Mouse (Mus musculus) intestine, embryonic 14.5 days (tissue): Measurements from ENCODE around the gene Ddah1. TPM values are rescaled to one million over a fixed set of nuclear protein-coding genes. Genes with fewer than 3 reads are reported as not detected.

Experiments
- ATAC-seq: fragments of 200-750 bp; cut with Nextera tagmentation; replicated peaks from 2 replicates; pipeline ENCODE4 v1.8.0; 2017; ENCODE audit warnings: low read depth, moderate number of reproducible peaks, moderate TSS enrichment, moderate library complexity; ENCODE audit not compliant: low FRiP score, low TSS enrichment
- DNase-seq: peaks from one replicate; pipeline ENCODE4 v3.0.0-alpha.2; 2018; ENCODE audit warnings: low spot score
- H3K27ac ChIP-seq: fragments of 300-500 bp; sonication (generic); 2 replicates; pipeline ENCODE4 v1.5.1; 2014; ENCODE audit warnings: low read depth, mild to moderate bottlenecking, control low read depth
- H3K27me3 ChIP-seq: fragments of 300-500 bp; sonication (generic); replicated peaks from 2 replicates; pipeline ENCODE4 v1.6.1; 2014; ENCODE audit warnings: low read length, control low read depth; ENCODE audit not compliant: control insufficient read depth, insufficient read depth
- H3K36me3 ChIP-seq: fragments of 300-500 bp; sonication (generic); 2 replicates; pipeline ENCODE4 v1.6.1; 2014; ENCODE audit warnings: low read length, control low read depth; ENCODE audit not compliant: control insufficient read depth, insufficient read depth
- H3K4me1 ChIP-seq: fragments of 300-500 bp; sonication (generic); replicated peaks from 2 replicates; pipeline ENCODE4 v1.6.1; 2014; ENCODE audit warnings: low read length, control low read depth, mixed read lengths; ENCODE audit not compliant: control insufficient read depth, insufficient read depth
- H3K4me2 ChIP-seq: fragments of 300-500 bp; sonication (generic); 2 replicates; pipeline ENCODE4 v1.6.1; 2014; ENCODE audit warnings: low read length
- H3K4me3 ChIP-seq: fragments of 300-500 bp; sonication (generic); 2 replicates; pipeline ENCODE4 v1.5.1; 2014; ENCODE audit warnings: low read depth, low read length, control low read depth, mixed read lengths
- H3K9ac ChIP-seq: fragments of 300-500 bp; sonication (generic); 2 replicates; pipeline ENCODE4 v1.6.1; 2014; ENCODE audit warnings: mild to moderate bottlenecking, low read length
- H3K9me3 ChIP-seq: fragments of 300-500 bp; sonication (generic); 2 replicates; pipeline ENCODE4 v1.6.1; 2016; ENCODE audit warnings: low read length, control low read depth; ENCODE audit not compliant: control insufficient read depth
- WGBS: fragments of 180-500 bp; shearing (Covaris S2); extraction: QIAGEN DNeasy Blood & Tissue Kit; methylation state at CpG from one replicate; pipeline ENCODE4 v1.1.7; 2014; 5-methylcytosine and 5-hydroxymethylcytosine counted together
- polyA plus RNA-seq: library from polyadenylated mRNA; unstranded; fragments of >200 nt; fragmentation: Nextera tagmentation; extraction: Ambion mirVana; gene quantifications from 2 replicates; pipeline ENCODE4 v1.2.1, GENCODE M21; 2014

Gene Ddah1
- polyA plus RNA-seq: 45.3 and 46.9 TPM in 2 replicates

DNA sequence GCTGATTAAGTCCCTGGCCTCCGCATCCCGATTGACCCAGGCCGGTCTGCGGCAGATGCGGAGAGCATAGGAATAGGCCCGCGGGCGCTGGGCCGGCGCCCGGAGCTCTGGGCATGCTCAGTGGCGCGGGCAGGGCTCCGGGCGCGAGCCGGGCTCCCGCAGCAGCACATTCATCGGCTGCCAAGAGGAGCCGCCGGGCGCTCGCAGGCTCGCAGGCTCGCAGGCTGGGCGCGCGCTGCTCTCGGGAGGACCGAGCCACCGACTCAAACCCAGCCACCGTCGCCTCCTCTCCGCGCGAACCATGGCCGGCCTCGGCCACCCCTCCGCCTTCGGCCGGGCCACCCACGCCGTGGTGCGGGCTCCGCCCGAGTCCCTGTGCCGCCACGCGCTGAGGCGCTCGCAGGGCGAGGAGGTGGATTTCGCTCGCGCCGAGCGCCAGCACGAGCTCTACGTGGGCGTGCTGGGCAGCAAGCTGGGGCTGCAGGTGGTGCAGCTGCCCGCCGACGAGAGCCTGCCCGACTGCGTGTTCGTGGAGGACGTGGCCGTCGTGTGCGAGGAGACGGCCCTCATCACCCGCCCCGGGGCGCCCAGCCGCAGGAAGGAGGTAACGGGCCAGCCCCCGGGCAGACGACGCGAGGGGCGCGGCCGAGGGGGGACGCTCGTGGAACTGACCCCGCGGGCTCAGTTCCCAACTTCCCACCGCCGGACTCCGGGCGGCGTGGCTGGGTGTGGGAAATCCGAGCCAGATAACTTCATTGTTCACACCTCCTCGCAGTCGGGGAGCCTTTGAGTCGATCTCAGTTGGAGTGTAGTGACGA, at the start of gene Ddah1:
TSS of gene Ddah1 (plus strand) at position 115 of the 818 bp plus-strand sequence.
- ATAC-seq (peak; percentile 81), DNase-seq (peak; percentile 83)
- Histone ChIP-seq H3K27me3 (peaks cover 21% of the 10 kb centered on the region), H3K36me3 (no peaks in the 10 kb centered on the region), H3K27ac (peak within 1 kb of the TSS; percentile 41; the same call in 1 of the 2 replicates), H3K9ac (peak within 1 kb of the TSS; percentile 67), H3K4me2 (peak within 1 kb of the TSS; percentile 100), H3K9me3 (no peaks in the 10 kb centered on the region), H3K4me1 (peaks cover 5% of the 10 kb centered on the region), H3K4me3 (peak within 1 kb of the TSS; percentile 58)
- WGBS: under 1% methylated on average over 95 of the region's 97 CpGs

DNA sequence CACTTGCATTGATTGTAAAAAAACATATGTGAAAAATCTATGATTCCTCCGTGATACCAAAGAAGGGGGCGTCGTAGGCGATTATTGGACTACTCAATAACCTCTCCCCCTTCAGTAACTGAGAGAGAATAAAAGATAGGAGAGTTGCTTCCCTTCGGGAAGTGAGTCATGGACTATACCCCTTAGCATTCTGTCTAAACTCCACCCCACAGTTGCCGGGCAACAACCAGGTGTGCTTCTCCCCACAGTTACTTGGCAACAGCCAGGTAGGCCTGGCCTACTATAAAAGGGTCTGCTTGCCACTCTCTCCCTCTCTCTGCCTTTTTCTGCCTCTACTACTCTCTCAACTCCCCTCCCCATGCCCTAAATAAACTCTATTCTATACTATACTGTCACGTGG, 42.6 kb upstream of the Ddah1 start:
- H3K36me3 ChIP-seq: no peaks in the 10 kb centered on the region
- no peak overlapping the region for H3K9ac ChIP-seq
- ATAC-seq (peak; percentile 66; the same call in 1 of the 2 replicates), DNase-seq (no peak)
- 69% methylated on average over 7 of the region's 7 CpGs for WGBS
- no peak overlapping the region for H3K4me3 ChIP-seq
- H3K27ac ChIP-seq: no peak overlapping the region
- no peak overlapping the region for H3K4me2 ChIP-seq
- H3K9me3 ChIP-seq: no peaks in the 10 kb centered on the region
- no peaks in the 10 kb centered on the region for H3K27me3 ChIP-seq
- no peaks in the 10 kb centered on the region for H3K4me1 ChIP-seq

DNA sequence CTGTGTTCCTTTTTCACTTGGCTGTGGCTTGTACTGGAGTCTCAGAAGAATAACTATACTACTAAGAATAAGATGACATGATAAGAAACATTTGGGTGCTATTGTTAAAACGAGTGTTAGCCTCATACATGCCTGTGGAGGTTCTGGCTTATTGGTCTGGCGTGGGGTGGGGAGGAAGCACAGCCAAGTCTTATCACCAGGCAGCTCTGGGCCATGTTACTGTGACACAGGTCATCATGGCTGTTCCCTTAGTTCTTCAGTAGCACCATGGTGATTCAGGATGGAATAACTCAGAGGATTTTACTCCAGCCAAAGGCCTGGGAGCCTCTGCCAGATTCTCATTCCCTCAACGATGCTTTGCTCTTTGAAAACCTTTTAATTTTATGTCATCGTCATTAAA, 38.8 kb upstream of the Ddah1 start:
- 77% methylated on average over 4 of the region's 4 CpGs for WGBS
- H3K36me3 ChIP-seq: no peaks in the 10 kb centered on the region
- ATAC-seq (no peak), DNase-seq (no peak)
- H3K4me3 ChIP-seq: no peak overlapping the region
- H3K27me3 ChIP-seq: no peaks in the 10 kb centered on the region
- no peaks in the 10 kb centered on the region for H3K9me3 ChIP-seq
- no peak overlapping the region for H3K9ac ChIP-seq
- no peak overlapping the region for H3K27ac ChIP-seq
- no peaks in the 10 kb centered on the region for H3K4me1 ChIP-seq
- no peak overlapping the region for H3K4me2 ChIP-seq

DNA sequence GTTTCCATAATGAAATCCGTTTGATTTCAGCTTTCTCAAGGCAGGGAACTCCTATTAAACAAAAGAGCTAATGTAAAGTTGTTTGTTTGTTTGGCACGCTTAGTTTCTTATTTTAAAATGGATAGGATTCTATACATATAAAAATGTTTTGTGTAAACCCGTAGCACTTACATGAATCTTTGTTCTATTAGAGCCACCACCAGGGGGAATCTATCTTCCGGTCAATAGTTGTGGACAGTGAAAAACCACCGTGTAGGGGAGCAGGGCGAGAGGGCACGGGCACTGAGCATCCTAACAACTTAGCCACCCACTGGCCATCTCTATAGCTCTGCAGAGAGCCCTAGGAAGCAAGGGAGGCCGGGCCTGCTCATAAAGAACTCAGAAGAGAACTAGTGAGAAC, 33.4 kb upstream of the Ddah1 start:
- no peak for ATAC-seq
- Histone ChIP-seq H3K4me2 (no peak overlapping the region), H3K27ac (no peak overlapping the region), H3K9me3 (no peaks in the 10 kb centered on the region), H3K9ac (no peak overlapping the region), H3K4me3 (no peak overlapping the region), H3K36me3 (no peaks in the 10 kb centered on the region), H3K4me1 (0 out of 2 replicates have a peak, but pooled peaks cover 4% of the 10 kb centered on the region), H3K27me3 (no peaks in the 10 kb centered on the region)
- peak; percentile 49 for DNase-seq
- 76% methylated on average over 8 of the region's 8 CpGs for WGBS

DNA sequence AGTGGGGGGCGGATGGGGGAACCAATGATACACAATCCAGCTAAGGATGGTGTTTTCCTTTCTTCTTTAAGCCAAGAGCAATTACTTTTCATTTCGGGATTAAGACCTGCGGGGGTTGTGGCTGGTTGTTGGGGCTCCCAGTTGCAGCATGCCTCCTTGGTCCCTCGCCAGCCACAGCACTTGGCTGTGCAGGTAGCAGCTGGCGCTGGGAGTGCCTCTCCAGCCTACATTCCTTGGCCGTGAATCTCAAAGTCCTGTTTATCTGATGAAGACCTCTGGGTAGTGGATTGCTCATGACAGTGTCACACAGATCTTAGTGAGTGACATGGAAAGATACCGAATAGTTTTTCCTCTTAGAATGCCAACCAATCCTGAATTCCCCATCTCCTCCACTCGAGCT, 30.1 kb upstream of the Ddah1 start:
- DNase-seq: no peak
- no peak overlapping the region for H3K9ac ChIP-seq
- 51% methylated on average over 8 of the region's 8 CpGs for WGBS
- H3K27ac ChIP-seq: no peak overlapping the region
- H3K9me3 ChIP-seq: no peaks in the 10 kb centered on the region
- H3K4me1 ChIP-seq: 0 out of 2 replicates have a peak, but pooled peaks cover 4% of the 10 kb centered on the region
- H3K4me3 ChIP-seq: no peak overlapping the region
- ATAC-seq: no peak
- H3K27me3 ChIP-seq: no peaks in the 10 kb centered on the region
- H3K36me3 ChIP-seq: no peaks in the 10 kb centered on the region
- no peak overlapping the region for H3K4me2 ChIP-seq

DNA sequence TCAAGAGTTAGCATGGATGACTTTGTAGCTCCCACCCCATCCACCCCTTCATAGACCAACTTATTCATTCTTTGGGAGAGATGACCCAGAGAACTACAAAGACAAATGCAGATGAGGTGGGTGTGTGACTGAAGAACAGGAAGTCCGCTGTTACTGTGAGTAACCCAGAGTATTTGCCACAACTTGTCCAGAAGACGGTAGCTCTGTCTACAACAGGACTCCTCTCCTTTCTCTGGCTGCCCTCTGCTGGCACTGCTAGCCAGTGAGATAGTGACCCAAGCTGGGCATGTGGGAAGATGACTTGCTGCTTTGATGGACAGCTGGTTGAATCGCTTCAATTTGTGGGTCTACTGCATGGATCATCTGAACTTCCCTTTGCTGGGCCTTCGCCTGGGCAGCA, 28.9 kb upstream of the Ddah1 start:
- no peak for ATAC-seq

DNA sequence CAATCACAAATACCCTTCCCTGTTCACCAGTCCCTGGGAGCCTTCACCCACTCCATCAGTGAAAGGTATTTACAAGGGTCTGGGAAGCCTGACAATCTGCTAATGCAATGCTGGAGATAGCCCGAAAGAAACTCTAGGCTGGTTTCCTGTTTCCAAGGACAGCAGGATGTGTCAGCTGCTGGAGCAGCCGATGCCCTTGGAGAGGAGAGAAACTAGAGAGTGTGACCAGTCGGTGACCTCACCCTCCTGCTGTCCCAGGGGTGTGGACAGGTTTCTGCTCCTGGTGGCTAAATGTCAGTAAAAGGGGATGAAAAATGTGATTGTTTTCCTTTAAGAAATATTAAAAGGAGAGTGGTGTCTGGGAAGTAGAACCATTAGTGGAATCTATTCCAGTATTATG, 28.4 kb upstream of the Ddah1 start:
- H3K9me3 ChIP-seq: no peaks in the 10 kb centered on the region
- no peak overlapping the region for H3K4me2 ChIP-seq
- H3K9ac ChIP-seq: no peak overlapping the region
- H3K27ac ChIP-seq: no peak overlapping the region
- WGBS: 16% methylated on average over 3 of the region's 3 CpGs
- 0 out of 2 replicates have a peak, but pooled peaks cover 4% of the 10 kb centered on the region for H3K4me1 ChIP-seq
- H3K4me3 ChIP-seq: no peak overlapping the region
- DNase-seq (no peak), ATAC-seq (no peak)
- no peaks in the 10 kb centered on the region for H3K27me3 ChIP-seq
- no peaks in the 10 kb centered on the region for H3K36me3 ChIP-seq

More for the DNA sequence above, 28.9 kb upstream of the Ddah1 start:
- no peak for DNase-seq
- Histone ChIP-seq H3K9ac (no peak overlapping the region), H3K9me3 (no peaks in the 10 kb centered on the region), H3K27me3 (no peaks in the 10 kb centered on the region), H3K27ac (no peak overlapping the region), H3K4me2 (no peak overlapping the region), H3K36me3 (no peaks in the 10 kb centered on the region), H3K4me1 (0 out of 2 replicates have a peak, but pooled peaks cover 4% of the 10 kb centered on the region), H3K4me3 (no peak overlapping the region)
- WGBS: 65% methylated on average over 4 of the region's 4 CpGs

DNA sequence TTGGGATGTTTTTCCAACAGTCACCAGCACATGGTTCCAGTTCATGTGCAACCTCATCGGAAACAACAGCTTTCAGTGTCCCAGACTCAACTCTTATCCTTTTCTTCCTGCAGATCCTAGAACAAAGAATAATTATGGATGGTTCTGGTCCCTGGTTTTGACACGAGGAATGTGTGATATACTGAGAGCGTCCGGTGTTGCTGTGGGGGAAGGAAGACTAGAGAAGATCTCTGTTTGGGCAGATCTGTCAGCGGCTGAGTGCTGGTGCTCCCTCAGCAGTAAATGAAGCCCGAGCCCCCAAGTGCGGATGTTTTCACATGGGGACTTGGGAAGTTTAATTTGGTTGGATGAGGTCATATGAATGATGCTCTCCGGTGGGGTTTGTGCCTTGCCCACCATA, 23.6 kb upstream of the Ddah1 start:
- H3K27ac ChIP-seq: no peak overlapping the region
- H3K4me2 ChIP-seq: no peak overlapping the region
- no peaks in the 10 kb centered on the region for H3K9me3 ChIP-seq
- WGBS: 53% methylated on average over 8 of the region's 8 CpGs
- ATAC-seq: no peak
- no peaks in the 10 kb centered on the region for H3K27me3 ChIP-seq
- H3K4me3 ChIP-seq: no peak overlapping the region
- 0 out of 2 replicates have a peak, but pooled peaks cover 2% of the 10 kb centered on the region for H3K4me1 ChIP-seq
- H3K36me3 ChIP-seq: no peaks in the 10 kb centered on the region
- no peak overlapping the region for H3K9ac ChIP-seq
- DNase-seq: no peak

DNA sequence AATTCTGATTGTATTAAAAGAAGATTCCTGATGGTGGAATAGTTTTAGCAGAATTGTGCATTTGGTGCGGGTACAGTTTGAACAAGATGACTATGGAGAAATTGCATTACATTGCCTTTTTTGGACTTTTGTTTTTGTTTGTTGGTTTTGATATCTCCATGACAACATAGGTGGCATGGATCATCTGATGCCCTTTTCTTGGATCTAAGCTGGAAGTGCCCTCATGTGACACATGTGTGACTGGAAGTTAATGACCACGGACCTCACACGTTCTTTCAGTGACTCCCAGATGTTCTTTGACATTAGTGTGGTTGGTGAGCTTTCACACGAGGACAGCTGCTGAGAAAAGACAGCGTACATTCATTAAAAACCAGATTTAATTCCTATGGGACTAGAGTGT, 21.9 kb upstream of the Ddah1 start:
- 81% methylated on average over 5 of the region's 5 CpGs for WGBS
- Histone ChIP-seq H3K27me3 (no peaks in the 10 kb centered on the region), H3K9ac (no peak overlapping the region), H3K27ac (no peak overlapping the region), H3K36me3 (no peaks in the 10 kb centered on the region), H3K4me1 (no peaks in the 10 kb centered on the region), H3K4me3 (no peak overlapping the region), H3K9me3 (no peaks in the 10 kb centered on the region), H3K4me2 (no peak overlapping the region)
- ATAC-seq (no peak), DNase-seq (no peak)
